8 mouse cellular contexts compared by ENCODE assay signal in the genomic region with DNA sequence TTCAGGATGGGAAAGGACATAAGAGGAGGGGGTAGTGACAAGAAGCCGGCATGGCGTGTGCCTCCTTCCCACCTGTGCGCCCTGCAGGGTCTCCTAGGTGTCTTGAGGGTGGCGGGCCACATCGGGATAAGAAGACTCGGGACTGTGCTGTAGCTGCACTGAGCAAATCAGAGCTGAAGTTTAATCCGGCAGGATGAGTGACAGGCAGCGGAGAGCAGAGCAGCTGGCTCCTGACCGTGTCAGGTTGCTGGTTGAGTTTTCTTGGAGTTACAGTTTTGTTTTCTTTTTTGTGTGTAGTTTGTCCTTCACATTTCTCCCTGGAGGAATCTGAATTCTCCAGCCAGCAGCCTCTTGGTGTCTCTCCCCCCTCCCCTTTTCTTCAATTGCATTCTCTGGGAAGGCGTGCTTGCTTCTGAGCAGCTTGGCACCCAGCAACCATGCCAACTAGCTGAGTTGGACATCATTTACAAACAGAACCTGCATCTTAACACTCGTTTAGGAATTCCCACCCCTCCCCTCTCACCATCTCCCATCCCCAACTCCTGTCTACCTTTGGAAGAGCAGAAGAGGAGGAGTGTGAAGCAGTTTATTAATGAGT. TPM values are rescaled to one million over a fixed set of nuclear protein-coding genes. Genes with fewer than 3 reads are reported as not detected.
DNase-seq lines count a peak whose midpoint lies in the region; ATAC-seq and TF ChIP-seq lines count a peak whose summit lies in the region.

No protein-coding gene starts in this region.

- H3K27ac ChIP-seq in thymus, adult 2 months (ENCODE audit: control insufficient read depth, insufficient read depth, low read length) = no peak overlapping the region
- H3K27ac ChIP-seq in limb, embryonic 13.5 days = peak overlapping the region; percentile 100
- peak overlapping the region; percentile 100 for H3K27ac ChIP-seq in stomach, embryonic 16.5 days (ENCODE audit: low read length)

- H3K27me3 ChIP-seq in thymus, adult 2 months (ENCODE audit: control insufficient read depth, insufficient read depth, low read length) = no peaks in the 10 kb centered on the region
- H3K27me3 ChIP-seq in limb, embryonic 13.5 days = no peaks in the 10 kb centered on the region
- no peaks in the 10 kb centered on the region for H3K27me3 ChIP-seq in stomach, embryonic 16.5 days (ENCODE audit: control insufficient read depth, insufficient read depth, low read length)

- intact Hi-C loops in gastrocnemius, postnatal 14 days (cut with DNase I; ENCODE audit: low total_unique reads) = no loop called here

- peaks cover 55% of the 10 kb centered on the region for H3K4me1 ChIP-seq in thymus, adult 2 months (replicated peaks; ENCODE audit: control insufficient read depth, insufficient read depth, low read length)
- H3K4me1 ChIP-seq in limb, embryonic 13.5 days = peaks cover 63% of the 10 kb centered on the region
- peaks cover 69% of the 10 kb centered on the region for H3K4me1 ChIP-seq in stomach, embryonic 16.5 days (ENCODE audit: control insufficient read depth, insufficient read depth, low read length)

- peak overlapping the region; percentile 99 for H3K4me2 ChIP-seq in limb, embryonic 13.5 days (replicated peaks)
- H3K4me2 ChIP-seq in stomach, embryonic 16.5 days (ENCODE audit: low read depth, low read length) = peak overlapping the region; percentile 96

- TF ChIP-seq POLR2A in thymus, adult 2 months (IDR thresholded peaks at IDR 0.05; ENCODE audit: control insufficient read depth, extremely low read depth, insufficient read depth, low read length, poor library complexity) = no peak

- DNase-seq in gastrocnemius, postnatal 14 days = peak; percentile 40
- DNase-seq in gastrocnemius, postnatal 25 days = no peak
- no peak for DNase-seq in thymus, adult 2 months
- no peak for DNase-seq in thymus, adult 18-20 months
- no peak for DNase-seq in left cerebral cortex, adult 11 months (ENCODE audit: low spot score)
- DNase-seq in cerebellum, adult 9-10 months = no peak

- TF ChIP-seq CTCF in thymus, adult 2 months (IDR thresholded peaks at IDR 0.05; ENCODE audit: borderline replicate concordance, control insufficient read depth, extremely low read depth, insufficient read depth, low read length, poor library complexity) = 0 out of 2 replicates have a peak, but pooled peaks have one; percentile 11

- ATAC-seq in limb, embryonic 13.5 days (ENCODE audit: low FRiP score, low read depth) = no peak
- no peak for ATAC-seq in stomach, embryonic 16.5 days (ENCODE audit: insufficient read depth, low FRiP score)

- no peaks in the 10 kb centered on the region for H3K9me3 ChIP-seq in limb, embryonic 13.5 days
- no peaks in the 10 kb centered on the region for H3K9me3 ChIP-seq in stomach, embryonic 16.5 days (replicated peaks; ENCODE audit: control insufficient read depth, low read length)

- H3K4me3 ChIP-seq in thymus, adult 2 months (ENCODE audit: control insufficient read depth, insufficient read depth, low read length) = peak overlapping the region; percentile 81
- H3K4me3 ChIP-seq in limb, embryonic 13.5 days = peak overlapping the region; percentile 96
- H3K4me3 ChIP-seq in stomach, embryonic 16.5 days (replicated peaks; ENCODE audit: low read length) = peak overlapping the region; percentile 90

- H3K36me3 ChIP-seq in thymus, adult 2 months (ENCODE audit: control insufficient read depth, insufficient read depth, low read length) = no peaks in the 10 kb centered on the region
- peaks cover 17% of the 10 kb centered on the region; the same call in 1 of the 2 replicates for H3K36me3 ChIP-seq in limb, embryonic 13.5 days
- H3K36me3 ChIP-seq in stomach, embryonic 16.5 days (ENCODE audit: control insufficient read depth, insufficient read depth, low read length) = no peaks in the 10 kb centered on the region

- 66% methylated on average over 11 of the region's 11 CpGs for WGBS in thymus, adult 2 months
- WGBS in limb, embryonic 13.5 days = 9% methylated on average over 11 of the region's 11 CpGs
- 11% methylated on average over 11 of the region's 11 CpGs for WGBS in stomach, embryonic 16.5 days

- H3K9ac ChIP-seq in limb, embryonic 13.5 days = peak overlapping the region; percentile 99
- peak overlapping the region; percentile 99 for H3K9ac ChIP-seq in stomach, embryonic 16.5 days (ENCODE audit: low read length)

RNA-seq across cellular contexts. Expression of a gene that starts 2.5 kb away (rescaled TPM):
- total RNA-seq in gastrocnemius, postnatal 14 days (2021) = 100 to 1,000 TPM in 1 of 2 experiments, 10 to 100 TPM in 1; 98.5 to 102 TPM
- 10 to 100 TPM; 90.6 to 98.7 TPM for total RNA-seq in gastrocnemius, postnatal 25 days (2021)
- 179 and 182 TPM in 2 replicates for polyA plus RNA-seq in thymus, adult 2 months (2012; rRNA removed)
- 78.2 and 78.9 TPM in 2 replicates for polyA plus RNA-seq in limb, embryonic 13.5 days (2015; fragmentation: Nextera tagmentation; extraction: Ambion mirVana)
- polyA plus RNA-seq in stomach, embryonic 16.5 days (2015; fragmentation: Nextera tagmentation; extraction: Ambion mirVana) = 49.4 and 53.4 TPM in 2 replicates

RNA-seq across cellular contexts. Expression of a gene that starts 19.5 kb away (rescaled TPM):
- under 1 TPM; 0.51 to 0.64 TPM for total RNA-seq in gastrocnemius, postnatal 14 days (2021)
- 1 to 10 TPM; 1.5 to 2.3 TPM for total RNA-seq in gastrocnemius, postnatal 25 days (2021)
- polyA plus RNA-seq in thymus, adult 2 months (2012; rRNA removed) = 0.97 and 1.3 TPM in 2 replicates
- polyA plus RNA-seq in limb, embryonic 13.5 days (2015; fragmentation: Nextera tagmentation; extraction: Ambion mirVana) = 0.32 and 0.56 TPM in 2 replicates
- 1.0 and 1.9 TPM in 2 replicates for polyA plus RNA-seq in stomach, embryonic 16.5 days (2015; fragmentation: Nextera tagmentation; extraction: Ambion mirVana)

RNA-seq across cellular contexts. Expression of a gene that starts 49.6 kb away (rescaled TPM):
- 10 to 100 TPM; 24.8 to 27.9 TPM for total RNA-seq in gastrocnemius, postnatal 14 days (2021)
- total RNA-seq in gastrocnemius, postnatal 25 days (2021) = 10 to 100 TPM; 20.9 TPM
- polyA plus RNA-seq in thymus, adult 2 months (2012; rRNA removed) = 42.1 and 45.2 TPM in 2 replicates
- polyA plus RNA-seq in limb, embryonic 13.5 days (2015; fragmentation: Nextera tagmentation; extraction: Ambion mirVana) = 80.8 and 81.1 TPM in 2 replicates
- polyA plus RNA-seq in stomach, embryonic 16.5 days (2015; fragmentation: Nextera tagmentation; extraction: Ambion mirVana) = 80.4 and 80.6 TPM in 2 replicates
